Mouse (Mus musculus) gastrocnemius, adult 18-20 months (tissue): ENCODE data around the gene Caly. TPM values are rescaled to one million over a fixed set of nuclear protein-coding genes. Genes with fewer than 3 reads are reported as not detected.

Source experiments
- DNase-seq: peaks from one replicate; pipeline ENCODE4 v3.0.0; 2021; ENCODE audit warnings: low spot score
- long read RNA-seq, 2 experiments: library from polyadenylated mRNA; stranded (forward); transcript quantifications; one replicate each; pipeline ENCODE4 v2.0.0; 2021
- total RNA-seq, 2 experiments: library from RNA; stranded (reverse); gene quantifications; 2 replicates each; pipeline ENCODE4 v1.2.3; 2021

Caly gene
- total RNA-seq: under 1 TPM; 0.52 to 0.53 TPM
- long read RNA-seq, experiment 1, partial matches to known transcripts: 0 of 3 reads
- long read RNA-seq, experiment 1, other reads (novel, unspliced or antisense): 3 of 3 reads
- long read RNA-seq, experiment 2: 0 reads

DNA sequence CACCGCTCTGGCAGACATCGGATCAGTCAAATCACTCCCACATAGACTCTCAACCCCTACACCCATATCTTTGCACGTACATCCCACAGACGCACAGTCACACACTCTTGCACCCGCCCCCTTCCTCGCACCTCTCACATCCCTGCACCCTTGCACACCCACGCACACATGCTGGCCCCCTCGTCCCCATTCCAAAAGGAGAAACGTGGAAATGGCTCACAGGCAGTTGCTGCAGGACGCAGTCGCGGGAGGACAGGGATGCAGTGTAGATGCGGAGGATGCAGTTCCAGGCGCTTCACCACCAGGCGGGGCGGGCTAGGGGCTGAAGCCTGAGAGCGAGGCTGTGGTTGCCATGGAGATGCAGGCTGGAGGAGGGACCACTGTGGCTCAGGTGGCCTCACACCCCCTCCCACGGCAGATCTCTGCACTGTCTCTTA is at the start of gene Caly:
Caly (minus strand) TSS at position 307 of the 437 bp plus-strand sequence.
- no peak for DNase-seq

DNA sequence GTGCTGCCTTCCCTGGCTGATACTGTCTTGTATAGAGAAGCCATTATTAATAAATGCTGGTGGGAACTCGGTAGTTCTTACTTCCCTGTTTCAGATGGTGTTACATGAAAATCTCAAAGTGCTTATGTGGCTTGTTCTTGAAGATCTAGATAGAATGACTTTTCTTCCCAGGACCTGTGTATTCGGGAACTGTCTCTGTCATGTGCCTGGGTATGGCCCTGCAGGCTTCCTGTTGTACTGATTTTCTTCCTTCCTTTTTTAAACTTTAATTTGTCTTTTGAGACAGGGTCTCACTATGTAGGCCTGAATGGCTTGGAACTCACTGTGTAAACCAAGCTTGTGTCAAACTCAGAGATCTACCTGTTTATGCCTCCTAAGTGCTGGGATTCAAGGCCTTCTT is 45.6 kb upstream of the Caly start:
- no peak for DNase-seq

- no peak for DNase-seq
These were observed 44.6 kb upstream of the Caly start for GRCm38 (mm10) chr7:140126934-140127333.

DNA sequence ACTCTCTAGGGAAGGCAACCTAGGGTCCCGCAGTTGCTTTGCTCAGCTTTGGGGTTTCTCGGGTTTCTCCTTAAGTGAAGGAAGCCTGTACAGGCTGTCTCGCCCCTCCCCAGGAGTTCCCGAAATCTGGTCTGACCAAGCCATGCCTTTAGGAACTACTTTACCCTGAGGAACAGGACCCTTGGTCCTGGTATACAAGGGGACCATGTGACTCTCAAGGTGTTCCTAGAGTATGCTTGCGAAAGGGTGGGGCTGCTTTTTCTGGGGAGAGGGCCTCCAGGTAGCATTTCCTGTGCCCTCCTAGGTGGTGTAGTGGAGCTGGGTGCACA is 43.6 kb upstream of the Caly start:
- no peak for DNase-seq

- DNase-seq: peak; percentile 96
These were observed 43.1 kb upstream of the Caly start for GRCm38 (mm10) chr7:140125278-140126021.

GRCm38 (mm10) chr7:140124382-140124781 is 42.0 kb upstream of the Caly start:
- no peak for DNase-seq

- DNase-seq: no peak
These were observed 40.4 kb upstream of the Caly start for GRCm38 (mm10) chr7:140122765-140123164.

DNA sequence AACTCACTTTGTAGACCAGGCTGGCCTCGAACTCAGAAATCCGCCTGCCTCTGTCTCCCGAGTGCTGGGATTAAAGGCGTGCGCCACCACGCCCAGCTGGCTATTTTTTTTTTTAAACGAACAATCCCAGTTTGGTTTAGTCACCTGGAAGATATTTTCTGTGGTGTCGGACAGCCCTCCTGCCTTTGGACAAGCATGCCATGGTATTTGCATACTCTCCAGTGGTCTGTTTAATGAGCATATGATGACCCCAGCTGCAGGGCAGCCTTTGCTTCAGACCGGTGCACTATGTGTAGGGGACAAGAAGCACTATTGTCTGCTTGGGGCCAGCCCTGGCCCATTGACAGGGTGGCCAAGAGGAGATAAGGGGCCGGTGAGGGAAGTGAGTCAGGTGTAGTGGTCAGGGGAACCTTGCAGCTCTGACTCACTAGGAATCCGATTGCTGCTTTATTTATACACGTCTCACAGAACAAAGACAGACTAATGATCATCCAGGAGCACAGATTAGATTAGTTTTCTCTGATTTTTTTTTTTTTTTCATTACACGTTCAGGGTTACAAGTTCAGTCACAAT is 39.1 kb upstream of the Caly start:
- DNase-seq: no peak

DNA sequence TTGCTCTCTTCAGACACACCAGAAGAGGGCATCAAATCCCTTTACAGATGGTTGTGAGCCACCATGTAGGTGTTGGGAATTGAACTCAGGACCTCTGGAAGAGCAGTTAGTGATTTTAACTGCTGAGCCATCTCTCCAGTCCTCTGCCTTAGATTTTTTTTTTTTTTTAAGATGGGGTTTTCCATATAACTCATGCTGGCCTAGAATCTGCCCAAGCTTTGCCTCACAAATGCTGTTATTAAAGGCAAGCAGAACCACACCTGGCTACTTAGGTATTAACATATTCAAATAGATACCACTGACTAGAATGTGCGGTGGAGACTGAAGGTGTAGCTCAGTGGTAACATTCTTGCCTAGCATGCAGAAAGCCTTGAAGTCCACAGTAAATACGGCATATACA is 38.1 kb upstream of the Caly start:
- no peak for DNase-seq

GRCm38 (mm10) chr7:140116329-140117054 is 34.1 kb upstream of the Caly start, which contains the start of gene Echs1:
Gene Echs1 (minus strand): TSS chr7:140116476.
- peak; percentile 93 for DNase-seq

- peak; percentile 67 for DNase-seq
These were observed 33.4 kb upstream of the Caly start, which contains the start of gene Paox for GRCm38 (mm10) chr7:140115583-140116328. Gene Paox (plus strand): TSS chr7:140115799.

- no peak for DNase-seq
These were observed 29.6 kb upstream of the Caly start for GRCm38 (mm10) chr7:140111943-140112342.

DNA sequence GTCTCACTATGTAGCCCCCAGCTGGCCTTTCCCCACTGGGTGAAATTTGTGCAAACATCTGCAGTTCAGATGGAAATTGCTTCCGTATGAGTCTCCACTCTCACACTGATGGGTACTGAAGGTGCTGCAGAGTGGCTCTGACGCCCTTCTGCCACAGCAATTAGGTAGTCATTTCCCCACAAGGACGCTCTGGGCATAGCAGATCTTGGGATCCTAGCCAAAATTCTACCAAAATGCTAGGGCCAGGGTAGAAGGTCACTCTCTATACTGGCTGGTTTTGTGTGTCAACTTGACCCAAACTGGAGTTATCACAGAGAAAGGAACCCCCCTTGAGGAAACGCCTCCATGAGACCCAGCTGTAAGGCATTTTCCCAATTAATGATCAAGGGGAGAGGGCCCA is 21.7 kb upstream of the Caly start:
- DNase-seq: no peak

DNA sequence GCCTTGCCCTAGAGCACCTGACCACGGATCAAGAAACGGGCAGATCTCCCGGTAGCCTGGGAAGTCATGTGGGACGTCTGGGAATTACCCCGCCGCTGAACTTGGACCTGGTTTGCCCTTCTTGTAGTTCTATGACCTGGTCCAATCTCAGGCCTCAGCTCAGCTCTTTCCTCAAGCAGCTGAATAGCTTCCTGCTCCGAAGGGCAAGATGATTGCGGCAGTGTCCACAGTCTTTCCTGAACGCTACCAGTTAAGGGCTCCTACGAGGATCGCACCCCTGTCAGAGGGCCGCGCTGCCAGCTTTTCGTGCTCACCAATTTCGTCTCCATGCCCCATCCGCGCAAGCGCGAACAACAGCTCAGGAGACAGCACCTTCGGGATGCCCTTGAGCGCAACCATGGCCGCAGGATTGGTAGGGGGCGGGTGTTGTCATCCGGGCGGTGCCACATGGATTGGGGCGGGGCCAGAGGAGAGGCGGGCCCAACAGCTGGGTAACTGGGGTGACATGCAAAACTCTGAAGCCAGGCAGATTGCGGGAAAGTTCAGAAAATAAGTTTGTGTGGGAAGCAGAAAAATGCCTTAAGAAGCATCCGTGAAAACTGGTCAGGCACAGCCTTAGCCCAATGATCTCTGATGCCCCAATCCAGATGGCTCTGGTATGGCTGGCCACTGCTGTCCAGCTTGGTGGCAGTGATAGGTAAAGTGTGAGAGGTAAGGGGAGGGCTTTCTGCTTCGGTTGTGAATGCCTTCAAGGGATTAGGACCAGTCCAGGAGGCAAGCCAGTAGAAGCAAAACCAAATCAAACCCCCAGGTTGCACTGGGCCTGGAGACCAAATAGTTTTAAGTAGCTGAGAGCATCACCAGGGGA is 19.9 kb upstream of the Caly start, which contains the start of gene Fuom:
Fuom (minus strand) TSS at position 449 of the 868 bp plus-strand sequence.
- DNase-seq: peak; percentile 88

DNA sequence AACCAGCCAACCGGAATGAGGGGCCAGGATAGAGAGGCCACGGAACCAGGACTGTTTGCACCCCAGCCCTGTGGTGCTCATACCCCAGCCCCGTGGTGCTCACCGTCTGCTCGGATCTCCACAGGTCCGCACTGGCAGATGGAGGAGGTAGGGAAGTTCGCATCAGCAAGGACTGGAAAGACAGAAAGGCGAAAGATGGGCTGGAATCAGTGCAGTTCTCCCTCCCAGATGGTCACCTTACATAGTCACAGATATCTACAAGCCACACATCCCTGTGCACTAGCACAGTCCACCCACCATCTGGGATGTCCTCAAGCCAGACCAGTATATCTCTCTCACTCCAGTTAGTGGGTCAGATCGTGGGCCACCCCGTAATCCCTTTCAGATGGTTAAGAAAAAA is 19.1 kb upstream of the Caly start:
- DNase-seq: no peak

DNA sequence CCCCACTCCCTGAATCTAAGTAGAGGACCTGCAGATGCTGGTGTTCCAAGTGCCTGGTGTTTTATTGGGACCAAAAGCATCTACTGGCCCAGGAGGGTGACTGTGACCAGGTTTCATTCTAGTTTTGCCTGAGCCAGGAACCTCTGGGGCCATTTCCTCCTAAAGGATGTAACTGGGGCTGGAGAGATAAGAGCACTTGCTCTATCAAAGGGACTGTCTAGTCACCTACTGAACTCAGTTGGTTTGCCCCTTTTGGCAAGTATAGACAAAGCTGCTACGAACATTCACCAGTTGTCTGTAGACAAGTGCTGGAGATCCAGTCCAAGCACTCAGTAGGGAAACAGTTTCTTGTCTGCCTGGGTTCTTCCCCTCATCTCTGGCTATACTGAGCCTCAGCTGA is 16.1 kb upstream of the Caly start:
- no peak for DNase-seq

DNA sequence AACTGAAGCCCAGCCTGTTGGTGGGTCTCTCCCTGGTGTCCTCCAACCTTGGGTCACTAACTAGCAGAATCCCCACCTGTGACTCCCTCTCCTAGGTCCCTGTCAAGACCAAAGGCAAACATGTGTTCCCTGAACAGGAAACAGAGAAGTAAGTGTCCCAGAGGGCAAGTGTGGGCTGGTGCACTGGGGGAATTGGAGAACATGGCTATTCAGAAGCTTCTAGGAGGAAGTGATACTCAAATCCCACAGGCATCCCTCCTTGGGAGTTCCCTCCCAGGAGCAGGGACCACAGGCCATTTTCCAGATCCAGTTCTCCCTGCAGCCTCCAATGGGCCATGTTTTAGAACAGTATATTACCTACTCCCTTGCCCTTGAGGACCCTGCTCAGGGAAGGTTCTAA is 13.7 kb upstream of the Caly start:
- no peak for DNase-seq

GRCm38 (mm10) chr7:140095556-140095955 is 13.2 kb upstream of the Caly start:
- no peak for DNase-seq

DNA sequence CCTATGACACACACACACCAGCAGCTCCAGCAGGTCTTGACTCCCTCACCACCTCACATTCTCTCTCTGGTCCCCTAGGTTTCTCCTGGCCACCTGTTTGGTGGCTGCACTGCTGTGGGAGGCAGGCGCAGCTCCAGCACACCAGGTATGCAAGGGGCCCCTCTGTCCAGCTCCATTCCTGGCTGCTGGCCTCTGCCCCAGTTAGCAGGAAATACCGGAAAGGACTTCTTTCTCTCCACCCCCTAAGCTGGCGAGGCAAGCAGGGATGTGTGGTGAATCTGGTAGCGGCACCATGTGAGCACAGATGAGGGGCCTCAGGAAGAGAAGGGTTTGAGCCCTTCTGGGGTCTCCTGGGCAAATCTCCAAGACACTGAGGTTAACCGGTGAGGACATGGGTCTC is 12.6 kb upstream of the Caly start:
- DNase-seq: no peak

- no peak for DNase-seq
These were observed 10.7 kb upstream of the Caly start, which contains the start of gene Prap1 for GRCm38 (mm10) chr7:140092924-140093528. Gene Prap1 (plus strand): TSS chr7:140093395.
